Mouse (Mus musculus): Measurements from ENCODE around the gene Myo6.
A peak's percentile ranks its signal among the peaks of the same experiment; 100 is the strongest.
"Not testable (repeated sequence)": the region's sequence is repeated elsewhere in the genome, so short reads cannot be mapped to it uniquely, and the experiment has no call there.

The Myo6 gene

GRCm38 (mm10) chr9:80299031-80299430 lies 134.2 kb downstream of the Myo6 start:
- no peaks in the 10 kb centered on the region for H3K9me3 ChIP-seq (ENCODE audit: low read length)
- no peaks in the 10 kb centered on the region for H3K36me3 ChIP-seq (ENCODE audit: insufficient read depth, low read length)
- no peak overlapping the region for H3K4me3 ChIP-seq (replicated peaks; ENCODE audit: low read length)
- H3K27me3 ChIP-seq (ENCODE audit: insufficient read depth, low read length) = no peaks in the 10 kb centered on the region
- TF ChIP-seq NANOG (IDR thresholded peaks at IDR 0.05; ENCODE audit: borderline replicate concordance, low read length) (no peak), POU5F1 (IDR thresholded peaks at IDR 0.05; ENCODE audit: borderline replicate concordance, low read length) (no peak), CTCF (conservative IDR thresholded peaks at IDR 0.05; ENCODE audit: low read length) (no peak)
- no peaks in the 10 kb centered on the region for H3K4me1 ChIP-seq (replicated peaks; ENCODE audit: low read depth, low read length)

GRCm38 (mm10) chr9:80303518-80303917 lies 138.7 kb downstream of the Myo6 start:
- Histone ChIP-seq H3K4me3 (replicated peaks; ENCODE audit: low read length) (no peak overlapping the region), H3K9me3 (ENCODE audit: low read length) (no peaks in the 10 kb centered on the region), H3K36me3 (ENCODE audit: insufficient read depth, low read length) (no peaks in the 10 kb centered on the region), H3K4me1 (replicated peaks; ENCODE audit: low read depth, low read length) (no peaks in the 10 kb centered on the region), H3K27me3 (ENCODE audit: insufficient read depth, low read length) (no peaks in the 10 kb centered on the region)
- TF ChIP-seq CTCF (conservative IDR thresholded peaks at IDR 0.05; ENCODE audit: low read length) (peak; percentile 22; the same call in 1 of the 2 replicates), NANOG (IDR thresholded peaks at IDR 0.05; ENCODE audit: borderline replicate concordance, low read length) (no peak), POU5F1 (IDR thresholded peaks at IDR 0.05; ENCODE audit: borderline replicate concordance, low read length) (no peak)

GRCm38 (mm10) chr9:80306390-80306789 lies 141.6 kb downstream of the Myo6 start:
- Histone ChIP-seq H3K36me3 (ENCODE audit: insufficient read depth, low read length) (no peaks in the 10 kb centered on the region), H3K27me3 (ENCODE audit: insufficient read depth, low read length) (no peaks in the 10 kb centered on the region), H3K9me3 (ENCODE audit: low read length) (no peaks in the 10 kb centered on the region), H3K4me1 (replicated peaks; ENCODE audit: low read depth, low read length) (no peaks in the 10 kb centered on the region), H3K4me3 (replicated peaks; ENCODE audit: low read length) (no peak overlapping the region)
- no peak for TF ChIP-seq POU5F1 (IDR thresholded peaks at IDR 0.05; ENCODE audit: borderline replicate concordance, low read length)
- no peak for TF ChIP-seq CTCF (conservative IDR thresholded peaks at IDR 0.05; ENCODE audit: low read length)

GRCm38 (mm10) chr9:80306853-80307252 lies 142.0 kb downstream of the Myo6 start:
- Histone ChIP-seq H3K9me3 (ENCODE audit: low read length) (no peaks in the 10 kb centered on the region), H3K4me1 (replicated peaks; ENCODE audit: low read depth, low read length) (no peaks in the 10 kb centered on the region), H3K4me3 (replicated peaks; ENCODE audit: low read length) (no peak overlapping the region), H3K27me3 (ENCODE audit: insufficient read depth, low read length) (no peaks in the 10 kb centered on the region), H3K36me3 (ENCODE audit: insufficient read depth, low read length) (no peaks in the 10 kb centered on the region)
- no peak for TF ChIP-seq CTCF (conservative IDR thresholded peaks at IDR 0.05; ENCODE audit: low read length)

GRCm38 (mm10) chr9:80307629-80308028 lies 142.8 kb downstream of the Myo6 start:
- Histone ChIP-seq H3K4me1 (replicated peaks; ENCODE audit: low read depth, low read length) (no peaks in the 10 kb centered on the region), H3K4me3 (replicated peaks; ENCODE audit: low read length) (no peak overlapping the region), H3K36me3 (ENCODE audit: insufficient read depth, low read length) (no peaks in the 10 kb centered on the region), H3K27me3 (ENCODE audit: insufficient read depth, low read length) (no peaks in the 10 kb centered on the region), H3K9me3 (ENCODE audit: low read length) (no peaks in the 10 kb centered on the region)
- no peak for TF ChIP-seq NANOG (IDR thresholded peaks at IDR 0.05; ENCODE audit: borderline replicate concordance, low read length)
- no peak for TF ChIP-seq CTCF (conservative IDR thresholded peaks at IDR 0.05; ENCODE audit: low read length)

GRCm38 (mm10) chr9:80313610-80314009 lies 148.8 kb downstream of the Myo6 start:
- TF ChIP-seq CTCF (conservative IDR thresholded peaks at IDR 0.05; ENCODE audit: low read length) = no peak
- no peak for TF ChIP-seq POU5F1 (IDR thresholded peaks at IDR 0.05; ENCODE audit: borderline replicate concordance, low read length)
- TF ChIP-seq NANOG (IDR thresholded peaks at IDR 0.05; ENCODE audit: borderline replicate concordance, low read length) = no peak
- Histone ChIP-seq H3K9me3 (ENCODE audit: low read length) (no peaks in the 10 kb centered on the region), H3K27me3 (ENCODE audit: insufficient read depth, low read length) (no peaks in the 10 kb centered on the region), H3K4me1 (replicated peaks; ENCODE audit: low read depth, low read length) (no peaks in the 10 kb centered on the region), H3K4me3 (replicated peaks; ENCODE audit: low read length) (no peak overlapping the region), H3K36me3 (ENCODE audit: insufficient read depth, low read length) (no peaks in the 10 kb centered on the region)

GRCm38 (mm10) chr9:80315922-80316321 lies 151.1 kb downstream of the Myo6 start:
- no peaks in the 10 kb centered on the region for H3K27me3 ChIP-seq (ENCODE audit: insufficient read depth, low read length)
- no peaks in the 10 kb centered on the region for H3K9me3 ChIP-seq (ENCODE audit: low read length)
- H3K4me1 ChIP-seq (replicated peaks; ENCODE audit: low read depth, low read length) = no peaks in the 10 kb centered on the region
- TF ChIP-seq CTCF (conservative IDR thresholded peaks at IDR 0.05; ENCODE audit: low read length) = no peak
- TF ChIP-seq NANOG (IDR thresholded peaks at IDR 0.05; ENCODE audit: borderline replicate concordance, low read length) = no peak
- no peak for TF ChIP-seq POU5F1 (IDR thresholded peaks at IDR 0.05; ENCODE audit: borderline replicate concordance, low read length)
- H3K4me3 ChIP-seq (replicated peaks; ENCODE audit: low read length) = no peak overlapping the region
- no peaks in the 10 kb centered on the region for H3K36me3 ChIP-seq (ENCODE audit: insufficient read depth, low read length)

- Histone ChIP-seq H3K4me3 (replicated peaks; ENCODE audit: low read length) (no peak overlapping the region), H3K27me3 (ENCODE audit: insufficient read depth, low read length) (no peaks in the 10 kb centered on the region), H3K9me3 (ENCODE audit: low read length) (no peaks in the 10 kb centered on the region), H3K36me3 (ENCODE audit: insufficient read depth, low read length) (no peaks in the 10 kb centered on the region), H3K4me1 (replicated peaks; ENCODE audit: low read depth, low read length) (no peaks in the 10 kb centered on the region)
- TF ChIP-seq NANOG (IDR thresholded peaks at IDR 0.05; ENCODE audit: borderline replicate concordance, low read length) = no peak
- TF ChIP-seq CTCF (conservative IDR thresholded peaks at IDR 0.05; ENCODE audit: low read length) = no peak
- TF ChIP-seq POU5F1 (IDR thresholded peaks at IDR 0.05; ENCODE audit: borderline replicate concordance, low read length) = no peak
These were observed 153.2 kb downstream of the Myo6 start for GRCm38 (mm10) chr9:80318027-80318426.

GRCm38 (mm10) chr9:80321051-80321887 lies 156.4 kb downstream of the Myo6 start:
- not testable (repeated sequence) for H3K27me3 ChIP-seq (ENCODE audit: insufficient read depth, low read length); H3K4me3 ChIP-seq (replicated peaks; ENCODE audit: low read length); H3K4me1 ChIP-seq (replicated peaks; ENCODE audit: low read depth, low read length); H3K9me3 ChIP-seq (ENCODE audit: low read length); H3K36me3 ChIP-seq (ENCODE audit: insufficient read depth, low read length)
